ENCODE assay signal across 26 mouse cellular contexts in the genomic region with DNA sequence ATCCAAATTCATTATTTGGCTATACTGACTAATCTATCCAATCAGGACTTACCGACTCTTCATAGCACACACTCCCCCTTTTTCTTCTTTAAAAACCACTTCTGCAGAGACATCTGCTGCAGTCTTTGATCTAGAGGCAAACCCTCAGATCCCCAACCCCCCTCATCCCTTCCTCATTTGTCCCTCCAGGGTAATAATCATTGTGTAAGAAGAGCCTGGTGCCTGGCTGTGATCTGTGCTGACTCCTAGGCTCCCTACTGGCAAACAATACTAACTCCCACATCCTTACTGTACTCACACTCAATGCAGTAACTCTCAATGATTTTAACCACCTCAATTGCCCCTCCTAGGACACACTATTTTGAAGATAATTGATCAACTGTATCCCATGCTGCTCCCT. TPM values are rescaled to one million over a fixed set of nuclear protein-coding genes. Genes with fewer than 3 reads are reported as not detected.
DNase-seq lines count a peak whose midpoint lies in the region; ATAC-seq and TF ChIP-seq lines count a peak whose summit lies in the region.
"Had no signal": no experiment of that assay in that cellular context is flagged by ENCODE, and none has a peak within 500 bp of the region (broad histone marks: within the 10 kb centered on the region; RNA-seq: fewer than 3 reads in every experiment).

No protein-coding gene starts in this region.

- no peaks in the 10 kb centered on the region for H3K4me1 ChIP-seq in embryonic facial prominence, embryonic 14.5 days (ENCODE audit: control insufficient read depth, insufficient read depth, low read length)
- H3K4me1 ChIP-seq in embryonic facial prominence, embryonic 10.5 days, result no peaks in the 10 kb centered on the region
- H3K4me1 ChIP-seq in olfactory bulb, adult 2 months (ENCODE audit: control insufficient read depth, insufficient read depth, low read length), result peaks cover 3% of the 10 kb centered on the region; the same call in 1 of the 2 replicates
- no peaks in the 10 kb centered on the region for H3K4me1 ChIP-seq in liver, embryonic 11.5 days (replicated peaks; ENCODE audit: control insufficient read depth, insufficient read depth, low read length)
- H3K4me1 ChIP-seq: embryonic facial prominence, embryonic 13.5 days; forebrain, embryonic 13.5 days; forebrain, embryonic 15.5 days had no signal

- 53% methylated on average over 1 of the region's 1 CpGs for WGBS in embryonic facial prominence, embryonic 14.5 days
- WGBS in embryonic facial prominence, embryonic 10.5 days, result 84% methylated on average over 1 of the region's 1 CpGs
- 49% methylated on average over 1 of the region's 1 CpGs for WGBS in olfactory bulb, adult 2 months
- WGBS in liver, embryonic 11.5 days, result 82% methylated on average over 1 of the region's 1 CpGs

- H3K27ac ChIP-seq in embryonic facial prominence, embryonic 14.5 days (replicated peaks; ENCODE audit: low read depth, low read length), result no peak overlapping the region
- H3K27ac ChIP-seq in embryonic facial prominence, embryonic 10.5 days (replicated peaks), result no peak overlapping the region
- peak overlapping the region; percentile 13; the same call in 1 of the 2 replicates for H3K27ac ChIP-seq in olfactory bulb, adult 2 months (ENCODE audit: insufficient read depth, low read depth, low read length)
- H3K27ac ChIP-seq in liver, embryonic 11.5 days (ENCODE audit: low read depth, low read length), result no peak overlapping the region
- H3K27ac ChIP-seq: embryonic facial prominence, embryonic 13.5 days; forebrain, embryonic 13.5 days; forebrain, embryonic 15.5 days had no signal

- no peak overlapping the region for H3K4me2 ChIP-seq in embryonic facial prominence, embryonic 14.5 days (ENCODE audit: low read depth, low read length)
- H3K4me2 ChIP-seq in liver, embryonic 11.5 days, result no peak overlapping the region
- H3K4me2 ChIP-seq: embryonic facial prominence, embryonic 13.5 days; forebrain, embryonic 13.5 days; forebrain, embryonic 15.5 days had no signal

- no peak for DNase-seq in embryonic facial prominence, embryonic 14.5 days (ENCODE audit: low spot score)
- no peak for DNase-seq in embryonic facial prominence, embryonic 10.5 days (ENCODE audit: low spot score)
- DNase-seq in liver, embryonic 11.5 days (ENCODE audit: low spot score), result no peak
- DNase-seq: adrenal gland, adult 2 months; adrenal gland, postnatal 10 days; adrenal gland, postnatal 25 days; B cell, adult 2 months; cerebellum, adult 11 months; cerebellum, adult 18-20 months; cerebellum, adult 8-10 months; cerebellum, adult 9-11 months; cerebellum, postnatal 14 days; cerebellum, postnatal 36 days; forebrain, postnatal 0 days had no signal

- H3K27me3 ChIP-seq in embryonic facial prominence, embryonic 14.5 days (replicated peaks; ENCODE audit: control insufficient read depth, insufficient read depth, low read length), result no peaks in the 10 kb centered on the region
- no peaks in the 10 kb centered on the region for H3K27me3 ChIP-seq in embryonic facial prominence, embryonic 10.5 days (replicated peaks; ENCODE audit: low read depth, poor library complexity, severe bottlenecking)
- H3K27me3 ChIP-seq in liver, embryonic 11.5 days (replicated peaks; ENCODE audit: control insufficient read depth, insufficient read depth, low read length), result no peaks in the 10 kb centered on the region
- H3K27me3 ChIP-seq: CH12.LX; embryonic facial prominence, embryonic 13.5 days; forebrain, embryonic 13.5 days; forebrain, embryonic 15.5 days had no signal

- no peaks in the 10 kb centered on the region for H3K9me3 ChIP-seq in embryonic facial prominence, embryonic 14.5 days (ENCODE audit: control insufficient read depth, low read length)
- H3K9me3 ChIP-seq in embryonic facial prominence, embryonic 10.5 days, result no peaks in the 10 kb centered on the region
- no peaks in the 10 kb centered on the region for H3K9me3 ChIP-seq in liver, embryonic 11.5 days (ENCODE audit: control insufficient read depth, low read length)
- H3K9me3 ChIP-seq: embryonic facial prominence, embryonic 13.5 days; forebrain, embryonic 13.5 days; forebrain, embryonic 15.5 days; G1E had no signal

- no peak overlapping the region for H3K4me3 ChIP-seq in embryonic facial prominence, embryonic 14.5 days (ENCODE audit: low read depth, low read length)
- H3K4me3 ChIP-seq in embryonic facial prominence, embryonic 10.5 days, result no peak overlapping the region
- no peak overlapping the region for H3K4me3 ChIP-seq in olfactory bulb, adult 2 months (ENCODE audit: insufficient read depth, low read depth, low read length)
- H3K4me3 ChIP-seq in liver, embryonic 11.5 days (ENCODE audit: low read depth, low read length), result no peak overlapping the region
- H3K4me3 ChIP-seq: embryonic facial prominence, embryonic 13.5 days; erythroblast, embryonic 14.5 days; forebrain, embryonic 13.5 days; forebrain, embryonic 15.5 days had no signal

- ATAC-seq in embryonic facial prominence, embryonic 14.5 days (ENCODE audit: low read depth), result peak; percentile 30; the same call in 1 of the 2 replicates
- ATAC-seq in granulocyte monocyte progenitor cell, adult 5-6 weeks (replicated peaks; ENCODE audit: poor library complexity, severe bottlenecking), result peak; percentile 100
- peak; percentile 54 for ATAC-seq in megakaryocyte, adult 5-6 weeks (ENCODE audit: poor library complexity, severe bottlenecking)
- ATAC-seq in frontal cortex, adult (ENCODE audit: low TSS enrichment), result no peak
- ATAC-seq in erythroid progenitor cell, adult 5-6 weeks (replicated peaks; ENCODE audit: low FRiP score, poor library complexity, severe bottlenecking), result no peak
- no peak for ATAC-seq in liver, embryonic 11.5 days (replicated peaks; ENCODE audit: low FRiP score)
- ATAC-seq: CD4-positive, CD25-positive, alpha-beta regulatory T cell, adult 4 months; forebrain, embryonic 13.5 days; forebrain, embryonic 15.5 days; forebrain, postnatal 0 days had no signal

- no peaks in the 10 kb centered on the region for H3K36me3 ChIP-seq in embryonic facial prominence, embryonic 14.5 days (ENCODE audit: control insufficient read depth, insufficient read depth, low read length)
- H3K36me3 ChIP-seq in embryonic facial prominence, embryonic 10.5 days (replicated peaks), result no peaks in the 10 kb centered on the region
- H3K36me3 ChIP-seq in liver, embryonic 11.5 days (ENCODE audit: control insufficient read depth, insufficient read depth, low read length), result no peaks in the 10 kb centered on the region
- H3K36me3 ChIP-seq: embryonic facial prominence, embryonic 13.5 days; forebrain, embryonic 15.5 days; G1E had no signal

- no peak for TF ChIP-seq CTCF in olfactory bulb, adult 2 months (IDR thresholded peaks at IDR 0.05; ENCODE audit: insufficient read depth, low read depth, low read length)

- no peak overlapping the region for H3K9ac ChIP-seq in embryonic facial prominence, embryonic 14.5 days (ENCODE audit: low read depth, low read length)
- H3K9ac ChIP-seq in liver, embryonic 11.5 days (ENCODE audit: low read depth, low read length), result no peak overlapping the region
- H3K9ac ChIP-seq: embryonic facial prominence, embryonic 13.5 days; forebrain, embryonic 13.5 days; forebrain, embryonic 15.5 days; forebrain, postnatal 0 days had no signal

- no peak for TF ChIP-seq POLR2A in olfactory bulb, adult 2 months (IDR thresholded peaks at IDR 0.05; ENCODE audit: insufficient read depth, low read depth, low read length)

RNA-seq across cellular contexts. Expression of a gene that starts 29.7 kb away (rescaled TPM):
- polyA plus RNA-seq in embryonic facial prominence, embryonic 14.5 days (2014; fragmentation: Nextera tagmentation; extraction: Ambion mirVana), result 38.0 and 41.7 TPM in 2 replicates
- polyA plus RNA-seq in embryonic facial prominence, embryonic 10.5 days (2016; fragmentation: Nextera tagmentation; extraction: Ambion mirVana), result 24.3 and 26.9 TPM in 2 replicates
- 143 and 158 TPM in 2 replicates for total RNA-seq in granulocyte monocyte progenitor cell, adult 5-6 weeks (2014; fragmentation: Nextera tagmentation)
- 130 and 142 TPM in 2 replicates for total RNA-seq in granulocyte monocyte progenitor cell, adult 5-6 weeks (2017)
- total RNA-seq in megakaryocyte, adult 5-6 weeks (2015), result 272 and 276 TPM in 2 replicates
- 147 and 155 TPM in 2 replicates for total RNA-seq in megakaryocyte, adult 5-6 weeks (2017)
- polyA plus RNA-seq in olfactory bulb, adult 2 months (2012; ENCODE audit: insufficient read depth, insufficient read length, low replicate concordance, missing spikeins), result not detected in 2 replicates
- total RNA-seq in erythroid progenitor cell, adult 5-6 weeks (2015; ENCODE audit: low replicate concordance), result 62.9 and 66.7 TPM in 2 replicates
- total RNA-seq in erythroid progenitor cell, adult 5-6 weeks (2017; ENCODE audit: low replicate concordance), result 18.9 and 34.6 TPM in 2 replicates
- 30.1 and 33.1 TPM in 2 replicates for polyA plus RNA-seq in liver, embryonic 11.5 days (2014; fragmentation: Nextera tagmentation; extraction: Ambion mirVana)

Comparison
In these comparisons a context has a peak if more than half of its experiments do, and no peak if none do; other contexts are left out.
1. ATAC-seq: peak in embryonic facial prominence, embryonic 14.5 days (single experiment), granulocyte monocyte progenitor cell, adult 5-6 weeks (single experiment) and megakaryocyte, adult 5-6 weeks (single experiment); none in frontal cortex, adult (single experiment), erythroid progenitor cell, adult 5-6 weeks (single experiment) and liver, embryonic 11.5 days (single experiment).